Mouse (Mus musculus): ENCODE data around the gene AI413582. TPM values are rescaled to one million over a fixed set of nuclear protein-coding genes. Genes with fewer than 3 reads are reported as not detected.

AI413582 gene
- 37.1 and 37.4 TPM in 2 replicates for polyA plus RNA-seq (2014; fragmentation: Nextera tagmentation; extraction: Ambion mirVana)

GRCm38 (mm10) chr17:27565163-27565941 lies at the start of gene AI413582:
TSS of gene AI413582 (minus strand) at chr17:27565756.
- peak; percentile 98 for DNase-seq (ENCODE audit: low spot score)
- H3K4me3 ChIP-seq (ENCODE audit: low read depth, low read length) = peak within 1 kb of the TSS; percentile 54
- H3K9me3 ChIP-seq (ENCODE audit: control insufficient read depth, low read length) = no peaks in the 10 kb centered on the region
- peak within 1 kb of the TSS; percentile 14; the same call in 1 of the 2 replicates for H3K27ac ChIP-seq (ENCODE audit: low read depth)
- peak; percentile 90 for ATAC-seq (replicated peaks; ENCODE audit: low FRiP score, low TSS enrichment, low read depth)
- H3K4me1 ChIP-seq (replicated peaks; ENCODE audit: control insufficient read depth, insufficient read depth, low read length) = peaks cover 17% of the 10 kb centered on the region
- WGBS = under 1% methylated on average over 57 of the region's 58 CpGs
- H3K4me2 ChIP-seq (ENCODE audit: low read length) = peak within 1 kb of the TSS; percentile 94
- H3K9ac ChIP-seq (ENCODE audit: low read length) = peak within 1 kb of the TSS; percentile 49
- H3K27me3 ChIP-seq (replicated peaks; ENCODE audit: control insufficient read depth, insufficient read depth, low read length) = no peaks in the 10 kb centered on the region
- H3K36me3 ChIP-seq (ENCODE audit: control insufficient read depth, insufficient read depth, low read length) = peaks cover 13% of the 10 kb centered on the region; the same call in 1 of the 2 replicates

GRCm38 (mm10) chr17:27613016-27613415 lies 47.5 kb upstream of the AI413582 start:
- peaks cover 7% of the 10 kb centered on the region for H3K4me1 ChIP-seq (replicated peaks; ENCODE audit: control insufficient read depth, insufficient read depth, low read length)
- H3K27me3 ChIP-seq (replicated peaks; ENCODE audit: control insufficient read depth, insufficient read depth, low read length) = no peaks in the 10 kb centered on the region
- no peak overlapping the region for H3K4me3 ChIP-seq (ENCODE audit: low read depth, low read length)
- no peak for ATAC-seq (replicated peaks; ENCODE audit: low FRiP score, low TSS enrichment, low read depth)
- no peak for DNase-seq (ENCODE audit: low spot score)
- H3K4me2 ChIP-seq (ENCODE audit: low read length) = no peak overlapping the region
- 88% methylated on average over 4 of the region's 4 CpGs for WGBS
- no peak overlapping the region for H3K27ac ChIP-seq (ENCODE audit: low read depth)
- peaks cover 6% of the 10 kb centered on the region for H3K36me3 ChIP-seq (ENCODE audit: control insufficient read depth, insufficient read depth, low read length)
- H3K9ac ChIP-seq (ENCODE audit: low read length) = no peak overlapping the region
- H3K9me3 ChIP-seq (ENCODE audit: control insufficient read depth, low read length) = peaks cover 5% of the 10 kb centered on the region; the same call in 1 of the 2 replicates

- H3K27me3 ChIP-seq (replicated peaks; ENCODE audit: control insufficient read depth, insufficient read depth, low read length) = no peaks in the 10 kb centered on the region
- no peak overlapping the region for H3K4me3 ChIP-seq (ENCODE audit: low read depth, low read length)
- DNase-seq (ENCODE audit: low spot score) (no peak), ATAC-seq (replicated peaks; ENCODE audit: low FRiP score, low TSS enrichment, low read depth) (no peak)
- 83% methylated on average over 5 of the region's 5 CpGs for WGBS
- H3K4me2 ChIP-seq (ENCODE audit: low read length) = no peak overlapping the region
- no peak overlapping the region for H3K27ac ChIP-seq (ENCODE audit: low read depth)
- H3K4me1 ChIP-seq (replicated peaks; ENCODE audit: control insufficient read depth, insufficient read depth, low read length) = peaks cover 7% of the 10 kb centered on the region
- peaks cover 6% of the 10 kb centered on the region for H3K36me3 ChIP-seq (ENCODE audit: control insufficient read depth, insufficient read depth, low read length)
- H3K9me3 ChIP-seq (ENCODE audit: control insufficient read depth, low read length) = no peaks in the 10 kb centered on the region
- H3K9ac ChIP-seq (ENCODE audit: low read length) = no peak overlapping the region
Observed at GRCm38 (mm10) chr17:27611994-27612393, 46.4 kb upstream of the AI413582 start.

GRCm38 (mm10) chr17:27611519-27611884 lies 45.9 kb upstream of the AI413582 start:
- ATAC-seq (replicated peaks; ENCODE audit: low FRiP score, low TSS enrichment, low read depth) = no peak
- Histone ChIP-seq H3K36me3 (ENCODE audit: control insufficient read depth, insufficient read depth, low read length) (peaks cover 6% of the 10 kb centered on the region), H3K27ac (ENCODE audit: low read depth) (no peak overlapping the region), H3K4me1 (replicated peaks; ENCODE audit: control insufficient read depth, insufficient read depth, low read length) (peaks cover 7% of the 10 kb centered on the region), H3K4me2 (ENCODE audit: low read length) (no peak overlapping the region), H3K27me3 (replicated peaks; ENCODE audit: control insufficient read depth, insufficient read depth, low read length) (no peaks in the 10 kb centered on the region), H3K9me3 (ENCODE audit: control insufficient read depth, low read length) (no peaks in the 10 kb centered on the region), H3K9ac (ENCODE audit: low read length) (no peak overlapping the region), H3K4me3 (ENCODE audit: low read depth, low read length) (no peak overlapping the region)
- DNase-seq (ENCODE audit: low spot score) = no peak
- WGBS = 51% methylated on average over 3 of the region's 3 CpGs

- no peaks in the 10 kb centered on the region for H3K27me3 ChIP-seq (replicated peaks; ENCODE audit: control insufficient read depth, insufficient read depth, low read length)
- no peak overlapping the region for H3K9ac ChIP-seq (ENCODE audit: low read length)
- H3K4me3 ChIP-seq (ENCODE audit: low read depth, low read length) = no peak overlapping the region
- H3K9me3 ChIP-seq (ENCODE audit: control insufficient read depth, low read length) = no peaks in the 10 kb centered on the region
- H3K36me3 ChIP-seq (ENCODE audit: control insufficient read depth, insufficient read depth, low read length) = peaks cover 6% of the 10 kb centered on the region
- ATAC-seq (replicated peaks; ENCODE audit: low FRiP score, low TSS enrichment, low read depth) (no peak), DNase-seq (ENCODE audit: low spot score) (no peak)
- H3K4me2 ChIP-seq (ENCODE audit: low read length) = no peak overlapping the region
- no peak overlapping the region for H3K27ac ChIP-seq (ENCODE audit: low read depth)
- 71% methylated on average over 10 of the region's 10 CpGs for WGBS
- H3K4me1 ChIP-seq (replicated peaks; ENCODE audit: control insufficient read depth, insufficient read depth, low read length) = peaks cover 7% of the 10 kb centered on the region
Observed at GRCm38 (mm10) chr17:27610679-27611518, 45.3 kb upstream of the AI413582 start.

GRCm38 (mm10) chr17:27609576-27609975 lies 44.0 kb upstream of the AI413582 start:
- Histone ChIP-seq H3K9me3 (ENCODE audit: control insufficient read depth, low read length) (no peaks in the 10 kb centered on the region), H3K4me1 (replicated peaks; ENCODE audit: control insufficient read depth, insufficient read depth, low read length) (peaks cover 7% of the 10 kb centered on the region), H3K36me3 (ENCODE audit: control insufficient read depth, insufficient read depth, low read length) (peaks cover 6% of the 10 kb centered on the region), H3K27ac (ENCODE audit: low read depth) (no peak overlapping the region), H3K4me3 (ENCODE audit: low read depth, low read length) (no peak overlapping the region), H3K9ac (ENCODE audit: low read length) (no peak overlapping the region), H3K27me3 (replicated peaks; ENCODE audit: control insufficient read depth, insufficient read depth, low read length) (no peaks in the 10 kb centered on the region), H3K4me2 (ENCODE audit: low read length) (no peak overlapping the region)
- WGBS = 80% methylated on average over 7 of the region's 7 CpGs
- no peak for DNase-seq (ENCODE audit: low spot score)
- ATAC-seq (replicated peaks; ENCODE audit: low FRiP score, low TSS enrichment, low read depth) = no peak

GRCm38 (mm10) chr17:27603522-27604234 lies 38.1 kb upstream of the AI413582 start:
- no peak overlapping the region for H3K9ac ChIP-seq (ENCODE audit: low read length)
- no peaks in the 10 kb centered on the region for H3K36me3 ChIP-seq (ENCODE audit: control insufficient read depth, insufficient read depth, low read length)
- no peaks in the 10 kb centered on the region for H3K9me3 ChIP-seq (ENCODE audit: control insufficient read depth, low read length)
- 83% methylated on average over 21 of the region's 21 CpGs for WGBS
- no peak for DNase-seq (ENCODE audit: low spot score)
- no peak overlapping the region for H3K4me2 ChIP-seq (ENCODE audit: low read length)
- peaks cover 5% of the 10 kb centered on the region; the same call in 1 of the 2 replicates for H3K4me1 ChIP-seq (replicated peaks; ENCODE audit: control insufficient read depth, insufficient read depth, low read length)
- ATAC-seq (replicated peaks; ENCODE audit: low FRiP score, low TSS enrichment, low read depth) = no peak
- no peak overlapping the region for H3K4me3 ChIP-seq (ENCODE audit: low read depth, low read length)
- H3K27ac ChIP-seq (ENCODE audit: low read depth) = no peak overlapping the region
- H3K27me3 ChIP-seq (replicated peaks; ENCODE audit: control insufficient read depth, insufficient read depth, low read length) = no peaks in the 10 kb centered on the region

- Histone ChIP-seq H3K4me1 (replicated peaks; ENCODE audit: control insufficient read depth, insufficient read depth, low read length) (peaks cover 5% of the 10 kb centered on the region; the same call in 1 of the 2 replicates), H3K36me3 (ENCODE audit: control insufficient read depth, insufficient read depth, low read length) (no peaks in the 10 kb centered on the region), H3K9ac (ENCODE audit: low read length) (no peak overlapping the region), H3K27me3 (replicated peaks; ENCODE audit: control insufficient read depth, insufficient read depth, low read length) (no peaks in the 10 kb centered on the region), H3K9me3 (ENCODE audit: control insufficient read depth, low read length) (no peaks in the 10 kb centered on the region), H3K4me2 (ENCODE audit: low read length) (no peak overlapping the region), H3K4me3 (ENCODE audit: low read depth, low read length) (no peak overlapping the region), H3K27ac (ENCODE audit: low read depth) (no peak overlapping the region)
- ATAC-seq (replicated peaks; ENCODE audit: low FRiP score, low TSS enrichment, low read depth) (no peak), DNase-seq (ENCODE audit: low spot score) (no peak)
- WGBS = 84% methylated on average over 2 of the region's 2 CpGs
Observed at GRCm38 (mm10) chr17:27603036-27603435, 37.5 kb upstream of the AI413582 start.
